In the genomic region with DNA sequence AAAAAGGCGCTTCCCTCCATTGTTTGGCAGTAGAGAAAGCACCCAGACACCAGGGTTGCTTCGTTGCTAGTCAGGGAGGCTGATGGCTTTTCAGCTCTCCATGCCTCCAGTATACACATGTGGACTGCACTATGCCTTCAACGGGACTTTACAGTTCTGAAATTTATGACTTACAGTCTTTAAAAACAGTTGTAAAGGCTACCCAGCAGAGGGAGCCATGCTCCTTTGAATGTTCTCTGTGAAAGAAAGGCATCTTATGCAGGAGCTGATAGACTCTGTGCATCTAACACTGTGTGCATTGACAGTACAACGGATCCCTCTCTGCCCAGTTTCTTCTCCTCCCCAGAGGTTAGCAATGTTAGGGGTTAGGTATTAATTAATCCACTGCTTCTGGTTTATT, we compare ENCODE assay signal across 8 mouse cellular contexts. TPM values are rescaled to one million over a fixed set of nuclear protein-coding genes. Genes with fewer than 3 reads are reported as not detected.
A peak's percentile ranks its signal among the peaks of the same experiment; 100 is the strongest.
DNase-seq lines count a peak whose midpoint lies in the region; ATAC-seq lines count a peak whose summit lies in the region.
"Had no signal": no experiment of that assay in that cellular context is flagged by ENCODE, and none has a peak within 500 bp of the region (broad histone marks: within the 10 kb centered on the region; RNA-seq: fewer than 3 reads in every experiment).

No protein-coding gene starts in this region.

- 51% methylated on average over 4 of the region's 4 CpGs for WGBS in hindbrain, embryonic 13.5 days
- WGBS in liver, embryonic 13.5 days (ENCODE audit: insufficient replicate concordance) = 46% methylated on average over 4 of the region's 4 CpGs

- no peak overlapping the region for H3K9ac ChIP-seq in hindbrain, embryonic 13.5 days
- no peak overlapping the region for H3K9ac ChIP-seq in liver, embryonic 13.5 days

- H3K27me3 ChIP-seq in hindbrain, embryonic 13.5 days = no peaks in the 10 kb centered on the region
- H3K27me3 ChIP-seq in liver, embryonic 13.5 days = no peaks in the 10 kb centered on the region

- H3K4me2 ChIP-seq in hindbrain, embryonic 13.5 days = no peak overlapping the region
- no peak overlapping the region for H3K4me2 ChIP-seq in liver, embryonic 13.5 days

- no peak overlapping the region for H3K27ac ChIP-seq in hindbrain, embryonic 13.5 days
- no peak overlapping the region for H3K27ac ChIP-seq in liver, embryonic 13.5 days

- no peak overlapping the region for H3K4me3 ChIP-seq in hindbrain, embryonic 13.5 days
- H3K4me3 ChIP-seq in liver, embryonic 13.5 days (replicated peaks) = no peak overlapping the region
- H3K4me3 ChIP-seq: erythroblast, embryonic 14.5 days had no signal

- no peaks in the 10 kb centered on the region for H3K9me3 ChIP-seq in hindbrain, embryonic 13.5 days
- H3K9me3 ChIP-seq in liver, embryonic 13.5 days (replicated peaks) = no peaks in the 10 kb centered on the region

- H3K36me3 ChIP-seq in hindbrain, embryonic 13.5 days = no peaks in the 10 kb centered on the region
- no peaks in the 10 kb centered on the region for H3K36me3 ChIP-seq in liver, embryonic 13.5 days

- H3K4me1 ChIP-seq in hindbrain, embryonic 13.5 days (replicated peaks) = no peaks in the 10 kb centered on the region
- H3K4me1 ChIP-seq in liver, embryonic 13.5 days (replicated peaks) = no peaks in the 10 kb centered on the region

- peak; percentile 95 for ATAC-seq in common myeloid progenitor, adult 5-6 weeks (replicated peaks; ENCODE audit: low read depth, poor library complexity, severe bottlenecking)
- ATAC-seq in hindbrain, embryonic 13.5 days (ENCODE audit: low FRiP score) = peak; percentile 61; the same call in 1 of the 2 replicates
- no peak for ATAC-seq in liver, embryonic 13.5 days (ENCODE audit: low read depth)

- DNase-seq in left cerebral cortex, adult 18-20 months (ENCODE audit: low spot score in 2 of 2) = peak; percentile 41 to 42
- no peak for DNase-seq in left cerebral cortex, adult 8-10 months (ENCODE audit: low spot score in 2 of 2)
- DNase-seq in NIH3T3 (ENCODE audit: low read depth) = peak; percentile 86
- DNase-seq in liver, embryonic 13.5 days = peak; percentile 20
- DNase-seq in retina, embryonic 14.5 days (ENCODE audit: low spot score) = peak; percentile 83

RNA-seq across cellular contexts. Expression of a gene that starts 30.9 kb away (rescaled TPM):
- total RNA-seq in left cerebral cortex, adult 18-20 months (2021) = under 1 TPM; 0.14 to 0.26 TPM
- under 1 TPM; 0.17 to 0.46 (median 0.33) TPM for total RNA-seq in left cerebral cortex, adult 8-10 months (2022)
- 41.4 and 44.4 TPM in 2 replicates for total RNA-seq in common myeloid progenitor, adult 5-6 weeks (2017)
- polyA plus RNA-seq in hindbrain, embryonic 13.5 days (2015; fragmentation: Nextera tagmentation; extraction: Ambion mirVana) = 2.3 and 2.7 TPM in 2 replicates
- polyA plus RNA-seq in liver, embryonic 13.5 days (2015; fragmentation: Nextera tagmentation; extraction: Ambion mirVana) = 9.7 and 11.9 TPM in 2 replicates

Comparison
In these comparisons a context has a peak if more than half of its experiments do, and no peak if none do; other contexts are left out.
1. DNase-seq: peak in left cerebral cortex, adult 18-20 months (2 of 2), NIH3T3 (single experiment), liver, embryonic 13.5 days (single experiment) and retina, embryonic 14.5 days (single experiment); none in left cerebral cortex, adult 8-10 months (0 of 2).
2. RNA of a gene that starts 30.9 kb away (total RNA-seq): 41.4 to 44.4 TPM in common myeloid progenitor, adult 5-6 weeks; 0.17 to 0.46 TPM in left cerebral cortex, adult 8-10 months and 0.14 to 0.26 TPM in left cerebral cortex, adult 18-20 months; every median in the first group is over 10 times any median in the second.